Mouse (Mus musculus) intestine, embryonic 16.5 days (tissue): Measurements from ENCODE around the gene Smad9. TPM values are rescaled to one million over a fixed set of nuclear protein-coding genes. Genes with fewer than 3 reads are reported as not detected.

Experiments used
- ATAC-seq: fragments of 200-750 bp; cut with Nextera tagmentation; 2 replicates; pipeline ENCODE4 v1.8.0; 2017; ENCODE audit warnings: moderate TSS enrichment, moderate library complexity
- H3K27ac ChIP-seq: fragments of 300-500 bp; sonication (generic); 2 replicates; pipeline ENCODE4 v1.5.1; 2014; ENCODE audit warnings: mild to moderate bottlenecking, low read length
- H3K27me3 ChIP-seq: fragments of 300-500 bp; sonication (generic); replicated peaks from 2 replicates; pipeline ENCODE4 v1.6.1; 2014; ENCODE audit warnings: low read length, control low read depth, mixed read lengths; ENCODE audit not compliant: control insufficient read depth, insufficient read depth
- H3K36me3 ChIP-seq: fragments of 300-500 bp; sonication (generic); 2 replicates; pipeline ENCODE4 v1.6.1; 2014; ENCODE audit warnings: low read length, control low read depth; ENCODE audit not compliant: control insufficient read depth, insufficient read depth
- H3K4me1 ChIP-seq: fragments of 300-500 bp; sonication (generic); 2 replicates; pipeline ENCODE4 v1.6.1; 2014; ENCODE audit warnings: low read length, control low read depth, mixed read lengths; ENCODE audit not compliant: control insufficient read depth, insufficient read depth
- H3K4me2 ChIP-seq: fragments of 300-500 bp; sonication (generic); 2 replicates; pipeline ENCODE4 v1.6.1; 2014; ENCODE audit warnings: low read depth, low read length, control low read depth
- H3K4me3 ChIP-seq: fragments of 300-500 bp; sonication (generic); 2 replicates; pipeline ENCODE4 v1.5.1; 2014; ENCODE audit warnings: mild to moderate bottlenecking, low read length
- H3K9ac ChIP-seq: fragments of 300-500 bp; sonication (generic); 2 replicates; pipeline ENCODE4 v1.6.1; 2014; ENCODE audit warnings: low read depth, low read length
- H3K9me3 ChIP-seq: fragments of 300-500 bp; sonication (generic); 2 replicates; pipeline ENCODE4 v1.6.1; 2016; ENCODE audit warnings: low read length, control low read depth; ENCODE audit not compliant: control insufficient read depth
- WGBS: fragments of 180-500 bp; shearing (Covaris S2); extraction: QIAGEN DNeasy Blood & Tissue Kit; methylation state at CpG from one replicate; pipeline ENCODE4 v1.1.7; 2014; 5-methylcytosine and 5-hydroxymethylcytosine counted together
- polyA plus RNA-seq: library from polyadenylated mRNA; unstranded; fragments of >200 nt; fragmentation: Nextera tagmentation; extraction: Ambion mirVana; gene quantifications from 2 replicates; pipeline ENCODE4 v1.2.1, GENCODE M21; 2015

Smad9 gene
- polyA plus RNA-seq, 1 experiment from 2014 or later: 1.4 TPM

DNA sequence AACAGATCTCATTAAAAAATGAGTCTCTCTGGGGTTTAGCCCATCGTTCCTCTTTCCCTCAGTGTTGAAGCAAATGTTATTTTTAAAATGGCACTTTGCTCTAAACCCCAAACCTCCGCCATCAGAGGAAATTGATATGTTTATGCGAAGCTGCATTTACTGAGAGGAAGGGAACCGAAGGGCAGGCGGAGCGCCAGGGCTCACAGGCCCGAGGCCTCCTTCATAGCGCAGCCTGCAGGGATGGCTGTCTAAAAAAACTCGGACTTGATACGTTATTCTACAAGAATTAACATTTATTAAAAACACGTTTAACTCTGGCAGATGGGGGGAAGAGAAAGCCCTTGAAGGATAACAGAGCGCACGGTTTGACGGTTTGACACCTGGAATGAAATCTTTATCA lies 10.7 kb downstream of the Smad9 start:
- H3K9ac ChIP-seq: no peak overlapping the region
- H3K9me3 ChIP-seq: no peaks in the 10 kb centered on the region
- ATAC-seq: peak; percentile 64
- no peaks in the 10 kb centered on the region for H3K27me3 ChIP-seq
- peaks cover 6% of the 10 kb centered on the region for H3K4me1 ChIP-seq
- 0 out of 2 replicates have a peak overlapping the region, but pooled peaks have one; percentile 3 for H3K27ac ChIP-seq
- 45% methylated on average over 14 of the region's 14 CpGs for WGBS
- H3K36me3 ChIP-seq: no peaks in the 10 kb centered on the region
- no peak overlapping the region for H3K4me3 ChIP-seq
- H3K4me2 ChIP-seq: no peak overlapping the region

DNA sequence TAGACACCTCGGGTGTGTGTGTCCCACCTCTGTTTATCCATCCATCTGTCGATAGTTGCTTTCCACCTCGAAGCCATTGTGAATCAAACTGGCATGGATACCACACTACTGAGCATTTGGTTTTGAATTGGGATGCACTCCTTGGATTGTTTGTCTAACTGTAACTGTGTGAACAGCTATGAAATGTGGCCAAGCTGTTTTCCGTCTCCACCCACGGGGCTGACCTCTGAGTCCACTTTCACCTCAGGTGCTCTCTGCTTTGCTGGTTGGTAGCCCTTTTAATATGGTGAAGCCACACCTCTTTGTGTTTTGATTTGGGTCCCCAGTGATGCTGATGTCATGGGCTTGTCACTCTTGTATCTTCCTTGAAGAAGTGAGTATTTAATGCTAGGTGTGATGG lies 11.4 kb downstream of the Smad9 start:
- Histone ChIP-seq H3K4me2 (no peak overlapping the region), H3K4me1 (peaks cover 5% of the 10 kb centered on the region; the same call in 1 of the 2 replicates), H3K27ac (peak overlapping the region; percentile 23; the same call in 1 of the 2 replicates), H3K4me3 (no peak overlapping the region), H3K36me3 (no peaks in the 10 kb centered on the region), H3K9ac (no peak overlapping the region), H3K27me3 (no peaks in the 10 kb centered on the region), H3K9me3 (no peaks in the 10 kb centered on the region)
- ATAC-seq: no peak
- 69% methylated on average over 5 of the region's 5 CpGs for WGBS

DNA sequence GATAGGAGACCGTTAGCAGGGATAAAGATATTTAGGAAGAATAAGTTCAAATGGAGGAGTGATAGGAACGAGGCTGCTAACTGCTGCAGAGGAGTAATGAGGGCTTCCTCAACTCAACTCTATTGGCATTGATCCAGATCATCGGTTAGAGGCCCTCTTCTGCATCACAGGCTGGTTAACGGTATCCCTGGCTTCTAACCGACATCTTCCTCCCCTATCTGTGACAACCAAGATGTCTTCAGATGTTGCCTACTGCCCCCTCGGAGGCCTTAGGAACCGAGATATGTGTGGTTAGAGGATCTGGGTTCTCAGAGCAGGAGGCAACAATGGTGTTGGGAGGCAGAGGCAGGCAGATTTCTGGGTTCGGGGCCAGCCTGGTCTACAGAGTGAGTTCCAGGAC lies 13.2 kb downstream of the Smad9 start:
- 80% methylated on average over 8 of the region's 8 CpGs for WGBS

DNA sequence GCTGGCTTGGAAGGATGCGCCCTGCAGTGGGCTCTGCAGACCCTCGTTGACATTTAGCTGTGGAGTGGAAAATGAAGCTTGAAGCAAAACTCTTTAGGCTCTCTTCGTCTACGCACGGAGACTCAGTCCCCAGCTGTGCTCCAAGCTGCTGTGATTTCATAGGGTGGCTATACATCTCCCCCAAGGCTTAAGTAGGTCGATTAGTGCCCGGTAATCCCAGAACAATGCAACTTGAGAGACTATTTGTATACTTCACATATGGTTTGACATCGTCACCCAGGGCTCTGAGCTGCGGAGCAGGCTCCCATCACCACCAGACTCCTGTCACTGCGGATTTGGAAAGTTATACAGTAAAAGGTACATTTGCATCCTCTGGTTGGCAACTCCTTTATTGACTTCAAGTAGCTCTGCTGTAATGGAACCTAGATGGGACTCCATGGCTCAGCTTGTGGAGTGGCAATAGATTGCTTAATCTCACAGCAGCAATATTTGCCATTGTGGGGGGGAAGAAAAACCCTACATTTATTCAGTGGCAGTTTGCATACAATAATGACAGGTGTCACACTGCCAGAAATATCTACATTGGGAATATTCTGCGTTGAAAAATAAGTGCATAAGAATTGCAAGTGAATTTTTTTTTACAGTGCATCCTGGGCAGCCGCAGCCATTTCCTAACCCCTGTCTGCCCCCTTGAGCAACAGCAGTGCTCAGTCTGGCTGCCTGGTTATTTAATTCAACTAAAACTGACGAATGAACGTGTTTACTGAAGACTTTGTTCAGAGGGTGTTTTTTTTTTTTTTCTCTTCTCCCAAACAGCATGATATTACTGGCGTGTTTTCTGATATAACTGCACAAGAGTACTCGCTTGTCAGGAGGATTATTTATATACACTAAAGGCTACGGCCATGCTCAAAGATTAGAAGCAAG lies 14.2 kb downstream of the Smad9 start:
- no peaks in the 10 kb centered on the region for H3K4me1 ChIP-seq
- 63% methylated on average over 17 of the region's 17 CpGs for WGBS
- ATAC-seq: no peak

More for the DNA sequence above, 13.2 kb downstream of the Smad9 start:
- Histone ChIP-seq H3K9me3 (no peaks in the 10 kb centered on the region), H3K36me3 (no peaks in the 10 kb centered on the region), H3K27me3 (no peaks in the 10 kb centered on the region), H3K4me3 (no peak overlapping the region), H3K4me1 (peaks cover 5% of the 10 kb centered on the region; the same call in 1 of the 2 replicates), H3K4me2 (no peak overlapping the region), H3K9ac (no peak overlapping the region), H3K27ac (no peak overlapping the region)
- ATAC-seq: no peak

DNA sequence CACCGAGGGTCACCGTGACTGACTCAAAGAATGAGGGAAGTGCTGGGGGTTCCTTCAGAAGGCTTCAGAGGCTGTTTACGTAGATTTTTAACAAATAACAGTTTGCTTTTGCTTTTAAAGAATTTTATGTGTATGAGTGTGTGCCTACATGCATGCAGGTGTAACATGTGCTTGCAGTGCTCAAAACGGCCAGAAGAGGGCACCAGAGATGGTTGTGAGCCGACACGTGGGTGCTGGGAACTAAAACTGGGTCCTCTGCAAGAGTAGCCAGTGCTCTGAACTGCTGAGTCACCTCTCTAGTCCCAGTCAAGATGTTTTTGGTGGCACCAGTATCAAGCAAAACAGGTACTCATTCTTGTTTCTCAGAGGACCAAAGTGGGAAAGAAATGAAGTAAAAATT lies 18.2 kb downstream of the Smad9 start:
- Histone ChIP-seq H3K27ac (no peak overlapping the region), H3K36me3 (no peaks in the 10 kb centered on the region), H3K9me3 (no peaks in the 10 kb centered on the region), H3K4me3 (no peak overlapping the region), H3K4me1 (peaks cover 4% of the 10 kb centered on the region; the same call in 1 of the 2 replicates), H3K4me2 (no peak overlapping the region), H3K9ac (no peak overlapping the region), H3K27me3 (no peaks in the 10 kb centered on the region)
- no peak for ATAC-seq
- WGBS: 85% methylated on average over 6 of the region's 6 CpGs

More for the DNA sequence above, 14.2 kb downstream of the Smad9 start:
- Histone ChIP-seq H3K27ac (no peak overlapping the region), H3K36me3 (no peaks in the 10 kb centered on the region), H3K9ac (no peak overlapping the region), H3K4me2 (no peak overlapping the region), H3K4me3 (no peak overlapping the region), H3K9me3 (no peaks in the 10 kb centered on the region), H3K27me3 (no peaks in the 10 kb centered on the region)

DNA sequence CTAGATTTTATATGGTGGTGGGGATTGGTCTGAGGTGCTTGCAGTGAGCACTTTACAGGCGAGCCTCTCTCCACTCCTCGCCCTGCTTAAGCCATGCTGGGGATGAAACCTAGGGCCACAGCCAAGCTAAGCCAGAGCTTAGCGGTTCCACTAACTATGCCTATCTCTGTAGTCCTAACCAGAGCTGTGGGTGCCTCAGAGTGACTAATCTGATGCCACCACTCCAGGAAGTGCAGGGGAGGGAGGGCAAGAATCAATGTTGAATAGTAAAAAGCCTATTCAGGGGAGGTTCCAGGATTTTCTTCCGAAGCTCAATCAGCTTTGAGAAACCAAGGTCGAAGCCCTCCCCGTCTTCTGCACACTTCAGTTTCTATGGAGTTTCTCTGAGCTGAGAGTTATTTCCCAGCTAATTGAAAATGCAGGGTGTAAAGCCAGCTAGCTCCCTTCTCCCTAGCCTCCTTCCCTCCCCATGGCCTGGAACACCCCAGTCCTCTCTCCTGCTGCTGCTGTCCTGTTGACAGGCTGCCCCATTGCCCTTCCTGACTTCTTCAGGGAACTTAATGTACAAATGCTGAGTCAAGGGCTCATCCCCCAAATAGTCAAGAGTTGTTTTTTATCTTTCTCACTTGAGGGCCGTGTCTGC lies 20.7 kb downstream of the Smad9 start:
- Histone ChIP-seq H3K36me3 (no peaks in the 10 kb centered on the region), H3K4me1 (peaks cover 4% of the 10 kb centered on the region; the same call in 1 of the 2 replicates), H3K9ac (no peak overlapping the region), H3K27me3 (no peaks in the 10 kb centered on the region), H3K4me2 (no peak overlapping the region), H3K27ac (no peak overlapping the region), H3K4me3 (no peak overlapping the region), H3K9me3 (no peaks in the 10 kb centered on the region)
- 70% methylated on average over 7 of the region's 7 CpGs for WGBS
- ATAC-seq: no peak

DNA sequence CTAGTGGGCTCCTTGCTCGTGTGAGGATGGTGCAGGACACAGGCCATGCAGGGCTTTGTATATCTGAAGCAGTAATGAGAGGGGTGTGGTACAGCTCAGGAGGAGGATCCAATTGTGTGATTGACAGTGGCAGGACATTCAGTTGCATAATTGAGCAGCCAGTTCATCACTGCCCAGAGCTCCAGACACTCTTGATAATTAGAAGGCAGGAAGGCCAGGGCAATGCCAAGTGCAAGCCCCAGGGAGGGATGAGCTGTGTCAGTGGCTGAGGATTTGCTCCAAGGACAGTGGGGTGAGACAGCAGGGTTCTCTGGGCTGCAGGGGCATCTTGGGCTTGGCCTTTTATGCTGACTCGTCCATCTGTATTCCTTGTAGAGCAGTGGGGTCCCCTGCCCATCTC lies 35.2 kb downstream of the Smad9 start:
- Histone ChIP-seq H3K4me3 (no peak overlapping the region), H3K4me1 (no peaks in the 10 kb centered on the region), H3K9me3 (peaks cover 13% of the 10 kb centered on the region), H3K27me3 (no peaks in the 10 kb centered on the region), H3K27ac (no peak overlapping the region), H3K4me2 (no peak overlapping the region), H3K9ac (no peak overlapping the region), H3K36me3 (peaks cover 9% of the 10 kb centered on the region; the same call in 1 of the 2 replicates)
- 71% methylated on average over 2 of the region's 2 CpGs for WGBS
- ATAC-seq: no peak

DNA sequence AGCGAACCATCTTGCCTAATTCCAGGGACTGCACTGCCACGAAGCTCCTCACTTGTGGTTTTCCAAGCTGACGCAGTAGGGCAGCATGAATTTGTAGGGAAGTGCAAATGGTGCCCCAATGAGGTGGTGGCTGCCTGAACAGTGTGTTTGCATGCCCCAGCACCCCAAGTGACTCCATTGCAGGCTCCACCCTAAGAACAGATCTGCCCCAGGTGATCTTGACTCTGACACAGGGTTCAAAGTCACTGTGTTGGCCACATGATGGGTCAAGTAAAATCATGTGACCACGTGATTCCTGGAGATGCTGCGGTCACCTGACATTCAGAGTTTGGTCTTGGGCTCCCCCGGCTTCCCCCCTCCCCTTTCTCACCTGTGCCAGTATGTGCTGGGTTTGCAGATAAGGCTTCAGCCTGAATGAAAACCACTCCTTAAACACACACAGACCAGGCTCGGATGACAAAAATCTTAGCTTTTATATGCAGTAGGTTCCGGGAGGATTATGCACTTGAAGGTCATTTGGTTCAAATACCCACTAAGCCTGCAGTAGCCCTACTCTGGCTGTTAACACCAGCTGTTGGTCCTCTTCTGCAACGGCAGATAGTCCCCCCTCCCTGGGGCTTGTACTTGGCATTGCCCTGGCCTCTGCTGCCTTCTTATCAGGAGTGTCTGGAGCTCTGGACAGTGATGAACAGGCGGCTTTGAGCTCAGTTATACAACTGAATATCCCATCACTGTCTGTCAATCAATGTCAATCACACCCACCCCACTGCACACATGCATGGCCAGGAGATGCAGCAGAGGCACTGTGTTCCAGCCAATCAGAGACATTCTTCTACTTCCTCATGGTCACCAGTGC lies 36.7 kb downstream of the Smad9 start:
- Histone ChIP-seq H3K27me3 (no peaks in the 10 kb centered on the region), H3K4me1 (no peaks in the 10 kb centered on the region), H3K9me3 (peaks cover 13% of the 10 kb centered on the region), H3K9ac (no peak overlapping the region), H3K4me2 (no peak overlapping the region), H3K36me3 (peaks cover 9% of the 10 kb centered on the region; the same call in 1 of the 2 replicates), H3K27ac (no peak overlapping the region), H3K4me3 (no peak overlapping the region)
- ATAC-seq: no peak
- 54% methylated on average over 10 of the region's 10 CpGs for WGBS

DNA sequence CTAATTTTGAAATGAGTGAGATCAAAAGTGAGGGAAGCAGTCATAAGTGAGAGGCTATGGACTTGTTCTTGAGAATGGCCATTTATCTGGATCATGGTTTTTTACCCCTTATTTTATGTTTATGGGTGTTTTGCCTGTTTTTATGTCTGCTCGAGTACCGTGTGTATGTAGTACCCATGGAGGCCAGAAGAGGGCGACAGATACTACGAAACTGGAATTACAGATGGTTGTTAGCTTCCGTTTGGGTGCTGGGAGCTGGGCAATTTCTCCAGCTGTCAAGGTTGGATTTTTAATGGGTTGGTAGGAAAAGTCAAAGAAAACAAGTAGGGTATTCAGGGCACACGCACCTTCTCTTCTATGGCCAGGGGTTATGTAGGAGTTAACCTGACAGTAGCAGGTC lies 38.4 kb downstream of the Smad9 start:
- no peak overlapping the region for H3K4me3 ChIP-seq
- peaks cover 13% of the 10 kb centered on the region for H3K9me3 ChIP-seq
- no peak overlapping the region for H3K27ac ChIP-seq
- H3K27me3 ChIP-seq: no peaks in the 10 kb centered on the region
- ATAC-seq: no peak
- H3K4me2 ChIP-seq: no peak overlapping the region
- 88% methylated on average over 6 of the region's 6 CpGs for WGBS
- H3K9ac ChIP-seq: no peak overlapping the region
- peaks cover 9% of the 10 kb centered on the region; the same call in 1 of the 2 replicates for H3K36me3 ChIP-seq
- H3K4me1 ChIP-seq: no peaks in the 10 kb centered on the region
